Mouse (Mus musculus) NIH3T3 (cell line): ENCODE results near the gene Banp.
A peak's percentile ranks its signal among the peaks of the same experiment; 100 is the strongest.

ENCODE experiments used
- DNase-seq: peaks from one replicate; pipeline ENCODE4 v3.0.0-alpha.2; 2012; ENCODE audit warnings: low read depth

Banp gene

GRCm38 (mm10) chr8:122018046-122018831 lies 68.7 kb downstream of the Banp start:
- no peak for DNase-seq

GRCm38 (mm10) chr8:122019162-122019561 lies 69.6 kb downstream of the Banp start:
- DNase-seq: no peak

DNA sequence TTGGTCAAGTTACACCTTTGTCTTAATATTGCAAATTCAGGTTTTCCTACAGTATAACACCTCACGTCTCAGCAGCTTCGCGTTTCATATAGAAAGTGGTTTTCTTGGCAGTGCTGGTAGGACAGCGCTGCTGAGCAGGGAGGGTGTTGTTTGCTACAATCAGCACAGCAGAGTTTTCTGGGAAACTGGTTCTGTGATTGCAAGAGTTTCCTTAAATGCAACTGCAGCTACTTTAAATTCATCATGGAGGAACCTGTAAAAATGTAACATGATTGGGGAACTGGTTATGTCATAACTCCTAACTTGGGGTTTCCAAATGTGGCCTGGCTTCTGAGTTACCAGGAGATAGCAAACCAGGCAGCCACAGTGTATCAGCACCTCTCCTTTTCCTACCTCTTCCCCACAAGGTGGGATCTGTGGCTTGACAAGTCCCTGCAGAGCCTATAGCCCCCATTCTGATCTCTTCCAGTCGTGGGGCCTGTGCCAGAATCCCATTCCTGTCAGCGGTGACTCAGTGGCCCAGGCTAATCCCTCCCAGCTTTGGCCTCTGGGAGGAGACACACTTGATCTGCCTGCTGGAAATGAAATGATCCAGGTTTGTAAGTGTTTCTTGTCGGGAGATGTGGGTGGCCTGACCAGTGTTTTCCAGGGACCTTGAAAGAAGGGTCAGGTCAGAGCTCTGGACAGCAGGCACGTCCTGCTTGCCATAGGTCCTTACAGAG lies 70.7 kb downstream of the Banp start:
- peak; percentile 80 for DNase-seq

DNA sequence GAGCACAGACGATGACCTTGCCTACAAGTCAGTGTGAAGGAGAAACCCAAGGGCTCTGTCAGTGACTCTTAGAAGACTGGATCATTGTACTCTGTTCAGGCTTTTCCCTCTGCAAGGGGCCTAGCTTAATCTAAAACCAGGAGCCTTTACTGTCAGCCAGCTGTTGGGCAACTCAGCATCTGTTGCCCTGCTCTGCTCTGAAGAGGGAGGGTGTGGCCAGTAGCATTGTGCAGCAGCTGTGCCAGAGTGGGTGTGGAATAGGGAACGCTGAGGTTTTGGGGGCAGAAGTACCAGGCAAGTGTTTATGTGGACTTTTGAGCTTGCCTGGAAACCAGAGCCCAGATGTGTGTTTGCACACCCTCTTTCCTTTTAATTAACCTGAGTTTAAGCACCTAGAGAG lies 72.2 kb downstream of the Banp start:
- peak; percentile 77 for DNase-seq

- DNase-seq: no peak
Measured at GRCm38 (mm10) chr8:122022274-122022673, 72.7 kb downstream of the Banp start.

GRCm38 (mm10) chr8:122022705-122023104 lies 73.2 kb downstream of the Banp start:
- DNase-seq: no peak

DNA sequence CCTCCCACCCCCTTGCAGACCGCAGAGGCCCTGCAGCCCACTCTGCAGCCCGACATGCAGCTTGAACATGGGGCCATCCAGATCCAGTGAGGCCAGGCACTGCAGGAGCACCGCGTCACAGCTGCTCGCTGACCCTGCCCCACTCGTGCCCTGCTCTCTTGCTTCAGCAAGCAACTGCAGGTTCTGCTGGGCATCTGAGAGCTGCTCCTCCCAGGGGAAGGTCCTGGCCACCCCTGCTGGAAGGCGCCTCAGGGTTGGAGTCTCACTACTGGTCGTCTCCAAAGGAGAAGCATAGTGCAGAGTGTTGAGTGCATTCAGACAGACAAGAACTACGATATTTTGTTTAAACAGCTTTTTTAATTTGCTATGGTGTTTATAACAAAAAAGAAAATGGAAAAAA lies 76.0 kb downstream of the Banp start:
- DNase-seq: no peak

DNA sequence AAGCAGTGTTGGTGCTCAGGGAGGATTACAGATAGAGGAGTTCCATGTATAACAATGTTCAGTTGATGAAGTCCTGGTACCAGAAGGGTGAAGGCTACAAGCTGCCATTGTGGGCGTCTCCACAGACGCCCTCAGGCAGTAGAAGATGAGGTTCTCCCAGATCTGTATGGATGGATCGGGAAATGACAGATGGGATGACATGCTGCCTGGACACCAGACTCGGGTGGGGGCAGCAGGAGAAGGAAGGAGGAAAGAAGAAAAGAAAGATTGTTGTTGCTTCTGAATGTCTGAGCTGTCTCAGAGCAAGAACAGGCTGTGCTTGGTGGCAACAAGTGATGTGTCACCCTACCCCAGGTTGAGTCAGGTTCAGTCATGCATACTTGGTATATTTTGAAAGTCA lies 78.6 kb downstream of the Banp start:
- no peak for DNase-seq

DNA sequence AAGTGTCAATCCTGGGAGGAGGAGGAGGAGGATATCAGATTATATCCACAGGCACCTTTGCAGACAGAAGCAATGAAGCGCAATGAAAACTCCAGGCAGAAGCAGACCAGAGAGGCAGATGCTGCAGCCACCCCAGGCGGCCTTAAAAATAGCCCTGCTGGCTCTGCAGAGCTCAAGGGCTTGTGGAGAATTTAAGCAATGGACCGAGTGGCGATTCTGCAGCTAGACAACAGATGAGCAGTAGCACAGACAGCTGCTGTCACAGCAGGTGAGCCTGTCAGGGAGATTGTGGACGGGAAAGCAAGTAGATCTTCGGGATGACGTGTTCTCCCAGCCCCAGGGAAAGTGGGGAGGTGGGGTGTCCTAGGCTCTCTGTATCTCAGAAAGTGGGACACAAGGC lies 81.4 kb downstream of the Banp start:
- no peak for DNase-seq

DNA sequence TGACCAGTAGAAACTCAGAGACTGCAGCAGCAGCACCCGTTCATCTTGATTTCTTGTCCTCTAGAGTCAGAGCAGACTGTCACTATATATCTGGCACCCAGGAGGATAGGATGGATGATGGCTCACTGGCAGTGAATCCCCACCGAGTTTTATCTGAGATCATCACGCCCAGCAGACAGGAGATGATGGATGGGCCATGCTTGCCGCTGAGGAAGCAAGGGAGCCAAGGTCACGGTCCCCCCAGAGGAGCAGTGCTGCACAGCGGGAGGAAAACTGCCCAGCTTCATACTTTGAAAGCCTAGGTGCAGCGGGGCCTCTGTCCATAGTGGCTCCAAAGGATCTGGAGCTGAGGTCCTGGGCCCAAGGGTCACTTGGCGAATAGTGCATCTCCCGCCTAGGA lies 83.2 kb downstream of the Banp start:
- no peak for DNase-seq

- DNase-seq: peak; percentile 67
Measured at GRCm38 (mm10) chr8:122035543-122035942, 86.0 kb downstream of the Banp start.

- DNase-seq: no peak
Measured at GRCm38 (mm10) chr8:122036325-122036724, 86.8 kb downstream of the Banp start.

GRCm38 (mm10) chr8:122037279-122037678 lies 87.7 kb downstream of the Banp start:
- no peak for DNase-seq

DNA sequence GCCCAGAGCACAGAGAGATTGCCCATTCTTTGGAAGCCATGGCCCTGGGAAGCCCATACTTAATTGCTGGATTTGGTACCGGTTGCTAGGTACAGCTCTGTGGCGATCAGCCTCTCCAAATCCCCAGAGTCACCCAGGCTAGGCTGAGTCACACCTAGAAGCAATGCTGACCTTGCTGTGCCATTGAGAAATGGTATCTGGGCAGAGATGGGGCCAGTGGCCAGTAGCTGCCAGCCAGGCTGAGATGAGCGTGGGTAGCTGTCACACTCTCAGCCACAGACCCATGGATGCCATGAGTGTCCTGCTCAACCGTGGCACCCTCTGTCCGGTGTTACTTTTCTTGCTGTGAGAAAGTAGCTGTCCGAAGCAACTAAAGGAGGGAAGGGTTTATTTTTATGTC lies 88.5 kb downstream of the Banp start:
- DNase-seq: no peak

- DNase-seq: no peak
Measured at GRCm38 (mm10) chr8:122039452-122039851, 89.9 kb downstream of the Banp start.

- no peak for DNase-seq
Measured at GRCm38 (mm10) chr8:122047206-122047870, 97.8 kb downstream of the Banp start.

DNA sequence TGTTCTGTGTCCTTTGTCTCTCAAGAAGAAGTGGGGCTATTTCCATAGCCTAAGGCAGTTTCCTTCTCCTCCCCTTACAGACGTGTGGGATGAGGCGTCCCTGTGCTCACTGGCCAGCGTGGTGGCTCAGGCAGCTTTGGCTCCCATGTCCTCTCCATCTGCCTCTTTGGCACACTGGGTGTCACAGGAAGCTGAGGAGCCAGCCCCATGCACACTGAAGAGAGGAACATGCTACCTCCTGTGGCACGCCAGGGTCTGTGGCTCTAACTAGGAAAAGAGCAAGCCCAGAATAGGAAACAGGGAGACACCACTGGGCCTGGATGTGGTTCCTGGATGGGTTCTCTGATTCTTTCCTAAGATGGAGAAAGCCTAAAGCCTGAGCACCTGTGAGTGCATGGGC lies 99.7 kb downstream of the Banp start:
- DNase-seq: no peak

DNA sequence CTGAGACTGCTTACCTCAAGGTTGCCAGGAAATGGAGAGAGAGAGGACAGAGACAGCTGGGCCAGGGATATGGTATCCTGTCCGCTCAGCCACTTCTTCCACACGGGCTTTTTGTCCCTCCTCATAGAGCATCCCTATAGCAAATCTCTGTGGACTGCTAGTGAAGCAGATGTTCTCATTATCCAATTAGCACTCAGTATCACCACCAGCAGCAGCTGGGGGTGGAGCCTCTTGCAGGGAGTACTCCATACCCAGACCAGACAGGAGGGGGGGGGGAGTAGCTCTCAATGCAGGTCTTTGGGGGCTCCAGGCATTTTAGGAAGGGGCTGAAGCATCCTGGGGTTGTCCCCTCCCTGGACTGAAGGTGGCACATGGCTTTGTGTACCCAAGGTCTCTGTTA lies 100.4 kb downstream of the Banp start:
- DNase-seq: no peak

- no peak for DNase-seq
Measured at GRCm38 (mm10) chr8:122050620-122051019, 101.1 kb downstream of the Banp start.

DNA sequence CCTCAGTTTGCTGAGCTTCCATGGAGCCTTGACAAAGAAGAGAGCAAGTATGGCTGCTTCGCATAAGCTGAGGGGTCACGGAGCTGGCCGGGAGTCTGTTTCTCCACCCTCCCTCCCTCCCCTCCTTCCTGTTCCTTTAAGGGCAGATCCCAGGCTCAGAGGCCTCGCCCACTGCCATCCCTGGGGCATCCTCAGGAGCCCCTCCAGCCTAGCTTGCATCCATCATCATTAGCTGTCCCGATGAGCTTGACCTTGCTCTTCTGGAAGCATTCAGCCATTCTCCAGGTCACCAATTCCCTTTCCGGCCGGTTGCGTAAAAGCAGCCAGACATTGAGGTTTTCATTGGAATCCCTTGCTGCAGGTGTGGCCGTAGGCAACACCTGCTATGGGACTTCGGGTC lies 105.8 kb downstream of the Banp start:
- DNase-seq: no peak

DNA sequence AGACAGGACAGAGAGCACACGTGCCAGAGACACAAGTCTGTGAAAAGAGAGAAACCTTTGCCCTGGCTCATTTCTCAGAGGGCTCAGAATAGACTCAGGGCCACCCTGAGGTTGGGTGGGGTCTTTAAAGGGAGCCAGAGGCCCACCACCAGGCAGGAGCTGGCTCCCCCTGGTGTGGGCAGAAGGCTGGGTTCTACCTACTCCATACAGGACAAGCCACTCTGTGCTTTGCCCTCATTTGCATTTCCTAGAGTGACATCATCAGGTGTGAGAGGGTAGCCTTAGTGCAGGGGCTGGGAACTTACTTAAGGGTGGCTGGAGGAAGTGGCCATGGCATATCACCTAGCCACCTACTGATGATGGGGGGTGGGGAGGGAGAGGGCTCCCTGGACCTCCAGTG lies 106.6 kb downstream of the Banp start:
- DNase-seq: no peak

- DNase-seq: no peak
Measured at GRCm38 (mm10) chr8:122056882-122057281, 107.3 kb downstream of the Banp start.

DNA sequence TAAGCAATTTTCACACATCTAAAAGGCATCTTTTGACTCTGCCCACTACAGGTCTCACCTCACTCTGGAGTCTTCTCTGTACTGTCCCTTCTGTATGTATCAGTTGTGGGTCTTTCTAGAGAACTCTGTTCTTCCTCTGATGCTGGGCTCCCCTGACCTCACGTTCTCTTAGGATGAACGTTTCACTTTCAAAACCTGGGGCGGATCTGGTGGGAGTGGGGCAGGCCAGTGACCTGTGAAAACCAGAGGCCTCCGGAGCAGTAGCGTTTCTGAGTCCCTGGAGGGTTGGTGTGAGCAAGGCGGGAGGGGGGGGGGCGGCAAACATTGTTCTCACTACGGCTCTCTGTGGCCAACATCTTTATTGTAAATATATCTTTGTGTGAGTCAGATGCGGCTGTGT lies 109.0 kb downstream of the Banp start:
- no peak for DNase-seq
